9 mouse cellular contexts compared by ENCODE assay signal in the genomic region with DNA sequence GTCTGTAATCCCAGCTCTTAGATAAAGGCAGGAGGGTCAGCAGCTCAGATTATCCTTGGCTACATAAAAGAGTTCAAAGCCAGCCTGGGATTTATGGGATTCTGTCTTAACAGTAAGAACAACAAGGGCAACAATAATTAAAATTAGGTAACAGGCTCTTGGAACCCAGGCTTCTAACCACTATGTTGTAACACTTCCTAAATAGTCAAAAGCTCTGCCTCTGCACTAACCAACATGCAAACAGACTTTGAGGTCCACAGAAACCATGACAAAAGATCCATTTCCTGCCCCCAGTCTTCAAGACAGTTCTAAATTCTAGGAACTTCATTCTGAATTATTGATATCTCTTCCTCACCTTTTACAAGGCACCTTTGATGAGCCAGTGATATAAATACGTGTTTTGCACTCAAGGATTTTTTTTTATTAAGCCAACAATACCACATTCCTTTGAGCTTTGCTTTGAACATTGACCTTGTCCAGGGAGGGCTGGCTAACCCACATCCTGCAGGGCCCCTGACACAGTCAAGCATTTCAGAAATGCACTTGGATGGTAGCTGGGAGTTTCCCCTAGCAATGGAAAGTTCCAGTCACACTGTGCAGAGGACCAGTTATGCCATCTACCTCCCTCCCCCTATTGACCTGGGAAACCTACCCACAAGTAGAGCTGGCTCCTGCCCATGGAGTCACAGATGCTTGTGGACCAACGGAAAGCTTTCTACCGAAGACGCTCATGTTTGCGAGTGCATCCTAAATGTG. TPM values are rescaled to one million over a fixed set of nuclear protein-coding genes. Genes with fewer than 3 reads are reported as not detected.
A peak's percentile ranks its signal among the peaks of the same experiment; 100 is the strongest.
DNase-seq lines count a peak whose midpoint lies in the region; ATAC-seq and TF ChIP-seq lines count a peak whose summit lies in the region.
"Had no signal": no experiment of that assay in that cellular context is flagged by ENCODE, and none has a peak within 500 bp of the region (broad histone marks: within the 10 kb centered on the region; RNA-seq: fewer than 3 reads in every experiment).

No protein-coding gene starts in this region.

- 82% methylated on average over 5 of the region's 5 CpGs for WGBS in heart, embryonic 10.5 days
- 80% methylated on average over 5 of the region's 5 CpGs for WGBS in intestine, embryonic 16.5 days
- 70% methylated on average over 5 of the region's 5 CpGs for WGBS in lung, embryonic 15.5 days
- 87% methylated on average over 5 of the region's 5 CpGs for WGBS in hindbrain, postnatal 0 days

- H3K27me3 ChIP-seq in heart, embryonic 10.5 days (ENCODE audit: insufficient read depth, poor library complexity, severe bottlenecking), result no peaks in the 10 kb centered on the region
- H3K27me3 ChIP-seq in intestine, embryonic 16.5 days (replicated peaks; ENCODE audit: control insufficient read depth, insufficient read depth, low read length), result no peaks in the 10 kb centered on the region
- H3K27me3 ChIP-seq in lung, embryonic 15.5 days, result no peaks in the 10 kb centered on the region
- no peaks in the 10 kb centered on the region for H3K27me3 ChIP-seq in hindbrain, postnatal 0 days (ENCODE audit: insufficient read depth, low read length)

- no peaks in the 10 kb centered on the region for H3K9me3 ChIP-seq in heart, embryonic 10.5 days
- H3K9me3 ChIP-seq in intestine, embryonic 16.5 days (ENCODE audit: control insufficient read depth, low read length), result no peaks in the 10 kb centered on the region
- H3K9me3 ChIP-seq in lung, embryonic 15.5 days, result no peaks in the 10 kb centered on the region
- no peaks in the 10 kb centered on the region for H3K9me3 ChIP-seq in hindbrain, postnatal 0 days (ENCODE audit: low read length)

- peak; percentile 90 for DNase-seq in heart, adult 11 months
- DNase-seq in heart, embryonic 10.5 days (ENCODE audit: low spot score), result no peak
- DNase-seq in CD4-positive, CD25-positive, alpha-beta regulatory T cell, adult 2 months (ENCODE audit: low read depth, low spot score), result peak; percentile 41
- DNase-seq in hindbrain, postnatal 0 days (ENCODE audit: low spot score), result no peak
- DNase-seq in embryo, embryonic 11 days, result no peak
- DNase-seq in right cerebral cortex, adult 18-20 months, result no peak

- H3K4me2 ChIP-seq in intestine, embryonic 16.5 days (ENCODE audit: low read depth, low read length), result no peak overlapping the region
- H3K4me2 ChIP-seq in lung, embryonic 15.5 days, result peak overlapping the region; percentile 30
- H3K4me2 ChIP-seq in hindbrain, postnatal 0 days (ENCODE audit: low read depth, low read length), result no peak overlapping the region

- no peak for TF ChIP-seq CTCF in hindbrain, postnatal 0 days (IDR thresholded peaks at IDR 0.05; ENCODE audit: low read depth)

- H3K27ac ChIP-seq in heart, embryonic 10.5 days, result no peak overlapping the region
- no peak overlapping the region for H3K27ac ChIP-seq in intestine, embryonic 16.5 days (ENCODE audit: low read length)
- H3K27ac ChIP-seq in lung, embryonic 15.5 days, result peak overlapping the region; percentile 46
- H3K27ac ChIP-seq in hindbrain, postnatal 0 days, result no peak overlapping the region

- no peak overlapping the region for H3K9ac ChIP-seq in intestine, embryonic 16.5 days (ENCODE audit: low read depth, low read length)
- no peak overlapping the region for H3K9ac ChIP-seq in lung, embryonic 15.5 days
- H3K9ac ChIP-seq in hindbrain, postnatal 0 days (replicated peaks; ENCODE audit: low read length), result no peak overlapping the region

- no peak overlapping the region for H3K4me3 ChIP-seq in heart, embryonic 10.5 days
- H3K4me3 ChIP-seq in intestine, embryonic 16.5 days (ENCODE audit: low read length), result peak overlapping the region; percentile 22
- no peak overlapping the region for H3K4me3 ChIP-seq in lung, embryonic 15.5 days
- no peak overlapping the region for H3K4me3 ChIP-seq in hindbrain, postnatal 0 days (ENCODE audit: low read length)

- ATAC-seq in intestine, embryonic 16.5 days, result peak; percentile 61
- no peak for ATAC-seq in lung, embryonic 15.5 days (ENCODE audit: borderline replicate concordance, extremely low read depth, low FRiP score, low TSS enrichment)
- ATAC-seq in hindbrain, postnatal 0 days, result no peak
- ATAC-seq: midbrain, embryonic 16.5 days had no signal

- H3K36me3 ChIP-seq in heart, embryonic 10.5 days, result no peaks in the 10 kb centered on the region
- H3K36me3 ChIP-seq in intestine, embryonic 16.5 days (ENCODE audit: control insufficient read depth, insufficient read depth, low read length), result no peaks in the 10 kb centered on the region
- no peaks in the 10 kb centered on the region for H3K36me3 ChIP-seq in lung, embryonic 15.5 days
- H3K36me3 ChIP-seq in hindbrain, postnatal 0 days (ENCODE audit: insufficient read depth, low read length), result no peaks in the 10 kb centered on the region

- peaks cover 15% of the 10 kb centered on the region; the same call in 1 of the 2 replicates for H3K4me1 ChIP-seq in heart, embryonic 10.5 days
- H3K4me1 ChIP-seq in intestine, embryonic 16.5 days (ENCODE audit: control insufficient read depth, insufficient read depth, low read length), result peaks cover 9% of the 10 kb centered on the region
- H3K4me1 ChIP-seq in lung, embryonic 15.5 days, result peaks cover 23% of the 10 kb centered on the region
- H3K4me1 ChIP-seq in hindbrain, postnatal 0 days (ENCODE audit: insufficient read depth, low read length), result no peaks in the 10 kb centered on the region

RNA-seq across cellular contexts. Expression of gene Igfbp7, which starts 23.9 kb away (rescaled TPM):
- 16.6 and 25.7 TPM in 2 replicates for polyA plus RNA-seq in heart, embryonic 10.5 days (2016; fragmentation: Nextera tagmentation; extraction: Ambion mirVana)
- polyA plus RNA-seq in intestine, embryonic 16.5 days (2015; fragmentation: Nextera tagmentation; extraction: Ambion mirVana), result 85.2 and 109 TPM in 2 replicates
- 77.7 and 88.4 TPM in 2 replicates for polyA plus RNA-seq in lung, embryonic 15.5 days (2015; fragmentation: Nextera tagmentation; extraction: Ambion mirVana)
- total RNA-seq in hindbrain, postnatal 0 days (2014; rRNA removed), result 45.7 and 59.6 TPM in 2 replicates
- 99.3 and 111 TPM in 2 replicates for polyA plus RNA-seq in hindbrain, postnatal 0 days (2015; fragmentation: Nextera tagmentation; extraction: Ambion mirVana)

Comparison
In these comparisons a context has a peak if more than half of its experiments do, and no peak if none do; other contexts are left out.
1. DNase-seq: peak in heart, adult 11 months (single experiment) and CD4-positive, CD25-positive, alpha-beta regulatory T cell, adult 2 months (single experiment); none in heart, embryonic 10.5 days (single experiment), hindbrain, postnatal 0 days (single experiment), embryo, embryonic 11 days (single experiment) and right cerebral cortex, adult 18-20 months (single experiment).